Mouse (Mus musculus) olfactory bulb, adult 2 months (tissue): ENCODE data around the gene Inhbb.

Experiments used
- CTCF ChIP-seq: fragments of 200-500 bp; IDR thresholded peaks from 2 replicates; pipeline ENCODE4 v1.5.1; 2012; ENCODE audit warnings: low read depth, mild to moderate bottlenecking, low read length, moderate library complexity; ENCODE audit not compliant: insufficient read depth
- POLR2A ChIP-seq: fragments of 200-500 bp; IDR thresholded peaks from 2 replicates; pipeline ENCODE4 v1.6.1; 2012; ENCODE audit warnings: mild to moderate bottlenecking, low read depth, low read length, moderate library complexity; ENCODE audit not compliant: insufficient read depth

DNA sequence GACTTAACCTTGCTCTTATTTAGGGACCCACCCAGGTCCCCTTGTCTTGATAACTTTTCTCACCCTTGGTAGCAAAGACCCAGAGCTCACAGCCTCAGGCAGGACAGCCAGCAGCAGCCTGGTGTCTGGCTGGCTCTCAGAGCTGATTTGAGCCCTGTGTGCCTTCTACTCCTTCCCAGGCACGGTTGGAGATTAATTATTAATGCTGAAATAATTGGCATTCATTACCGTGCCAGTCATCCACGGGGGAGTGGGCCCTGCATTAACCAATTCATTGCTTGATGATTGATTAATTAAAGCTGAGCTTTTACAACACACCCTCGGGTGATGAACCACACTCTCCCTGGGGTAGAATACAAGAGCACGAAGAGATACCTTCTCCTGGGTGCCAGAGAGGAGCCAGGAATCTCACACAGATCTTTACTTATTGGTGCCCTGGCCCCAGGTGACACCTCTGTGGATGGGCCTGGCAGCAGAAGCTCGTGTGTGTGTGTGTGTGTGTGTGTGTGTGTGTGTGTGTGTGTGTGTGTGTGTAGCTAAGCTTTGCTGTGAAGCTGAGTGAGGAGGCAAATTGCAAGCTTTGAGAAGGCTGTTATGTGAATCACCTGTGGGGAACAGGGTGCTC is 14.2 kb downstream of the Inhbb start:
- no peak for TF ChIP-seq CTCF
- no peak for TF ChIP-seq POLR2A
